Mouse (Mus musculus) brain, embryonic 18.5 days (tissue): ENCODE data around the gene Cep170b.

Experiments
- DNase-seq: peaks from one replicate; pipeline ENCODE4 v3.0.0-alpha.2; 2012; ENCODE audit warnings: low read depth, low spot score

Gene Cep170b

GRCm38 (mm10) chr12:112764141-112764540 lies 43.9 kb downstream of the Cep170b start:
- no peak for DNase-seq

GRCm38 (mm10) chr12:112764991-112765390 lies 44.7 kb downstream of the Cep170b start:
- no peak for DNase-seq

GRCm38 (mm10) chr12:112766586-112766985 lies 46.3 kb downstream of the Cep170b start:
- DNase-seq = no peak

- DNase-seq = no peak
Observed at GRCm38 (mm10) chr12:112767036-112767890, 47.0 kb downstream of the Cep170b start.

- DNase-seq = no peak
Observed at GRCm38 (mm10) chr12:112768166-112768565, 47.9 kb downstream of the Cep170b start.

- DNase-seq = no peak
Observed at GRCm38 (mm10) chr12:112769031-112769430, 48.8 kb downstream of the Cep170b start.

- DNase-seq = no peak
Observed at GRCm38 (mm10) chr12:112769751-112770150, 49.5 kb downstream of the Cep170b start.

GRCm38 (mm10) chr12:112770396-112770795 lies 50.1 kb downstream of the Cep170b start:
- DNase-seq = no peak

GRCm38 (mm10) chr12:112772306-112772705 lies 52.1 kb downstream of the Cep170b start:
- DNase-seq = no peak

- no peak for DNase-seq
Observed at GRCm38 (mm10) chr12:112773366-112773765, 53.1 kb downstream of the Cep170b start.

- no peak for DNase-seq
Observed at GRCm38 (mm10) chr12:112774026-112774425, 53.8 kb downstream of the Cep170b start.

- no peak for DNase-seq
Observed at GRCm38 (mm10) chr12:112774481-112774880, 54.2 kb downstream of the Cep170b start.

- no peak for DNase-seq
Observed at GRCm38 (mm10) chr12:112791026-112791425, 70.8 kb downstream of the Cep170b start.

- DNase-seq = no peak
Observed at GRCm38 (mm10) chr12:112793601-112794355, 73.5 kb downstream of the Cep170b start.

- no peak for DNase-seq
Observed at GRCm38 (mm10) chr12:112794356-112794816, 74.1 kb downstream of the Cep170b start.

GRCm38 (mm10) chr12:112794998-112795397 lies 74.7 kb downstream of the Cep170b start:
- DNase-seq = no peak

- DNase-seq = no peak
Observed at GRCm38 (mm10) chr12:112795466-112796104, 75.3 kb downstream of the Cep170b start.
